Mouse (Mus musculus): ENCODE data around the gene Stard9. TPM values are rescaled to one million over a fixed set of nuclear protein-coding genes. Genes with fewer than 3 reads are reported as not detected.
"Not testable (repeated sequence)": the region's sequence is repeated elsewhere in the genome, so short reads cannot be mapped to it uniquely, and the experiment has no call there.

The Stard9 gene
- polyA plus RNA-seq, 1 experiment from 2014 or later = 5.7 TPM

- ATAC-seq (ENCODE audit: insufficient number of reproducible peaks, insufficient read depth, low FRiP score, low TSS enrichment, low read depth) = no peak
Observed at GRCm38 (mm10) chr2:120656711-120657110, 27.8 kb downstream of the Stard9 start.

DNA sequence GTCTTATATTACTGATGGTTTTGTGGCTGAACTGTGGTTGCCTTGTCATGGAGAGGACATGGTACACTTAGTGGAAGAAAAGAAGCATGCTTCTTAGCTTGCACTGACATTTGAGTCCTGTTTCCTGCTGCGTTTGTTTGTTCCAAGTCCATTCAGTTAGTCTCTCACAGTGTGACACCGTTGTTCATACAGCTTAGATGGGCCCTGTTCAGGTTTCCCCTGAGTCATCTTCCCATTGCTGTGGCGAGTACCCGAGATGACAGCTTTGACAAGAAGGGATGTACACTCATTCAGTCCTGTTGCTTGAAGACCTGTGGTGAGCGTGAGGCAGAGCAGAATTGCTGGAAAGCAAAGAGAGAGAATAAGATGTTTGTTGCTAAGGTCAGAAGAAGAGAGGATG lies 29.6 kb downstream of the Stard9 start:
- Histone ChIP-seq H3K27ac (no peak overlapping the region), H3K4me2 (no peak overlapping the region), H3K36me3 (no peaks in the 10 kb centered on the region), H3K27me3 (no peaks in the 10 kb centered on the region), H3K4me1 (replicated peaks) (no peaks in the 10 kb centered on the region), H3K9ac (replicated peaks) (no peak overlapping the region), H3K4me3 (replicated peaks) (no peak overlapping the region), H3K9me3 (no peaks in the 10 kb centered on the region)
- WGBS = 77% methylated on average over 5 of the region's 5 CpGs
- no peak for ATAC-seq (ENCODE audit: insufficient number of reproducible peaks, insufficient read depth, low FRiP score, low TSS enrichment, low read depth)

More at GRCm38 (mm10) chr2:120656711-120657110, 27.8 kb downstream of the Stard9 start:
- no peaks in the 10 kb centered on the region for H3K36me3 ChIP-seq
- H3K27me3 ChIP-seq = no peaks in the 10 kb centered on the region
- H3K4me1 ChIP-seq (replicated peaks) = no peaks in the 10 kb centered on the region
- H3K4me2 ChIP-seq = no peak overlapping the region
- H3K9ac ChIP-seq (replicated peaks) = no peak overlapping the region
- H3K9me3 ChIP-seq = no peaks in the 10 kb centered on the region
- 97% methylated on average over 2 of the region's 2 CpGs for WGBS
- no peak overlapping the region for H3K27ac ChIP-seq
- no peak overlapping the region for H3K4me3 ChIP-seq (replicated peaks)

- no peaks in the 10 kb centered on the region for H3K9me3 ChIP-seq
- H3K4me2 ChIP-seq = no peak overlapping the region
- H3K9ac ChIP-seq (replicated peaks) = no peak overlapping the region
- ATAC-seq (ENCODE audit: insufficient number of reproducible peaks, insufficient read depth, low FRiP score, low TSS enrichment, low read depth) = no peak
- no peaks in the 10 kb centered on the region for H3K36me3 ChIP-seq
- no peak overlapping the region for H3K4me3 ChIP-seq (replicated peaks)
- no peaks in the 10 kb centered on the region for H3K27me3 ChIP-seq
- H3K27ac ChIP-seq = no peak overlapping the region
- H3K4me1 ChIP-seq (replicated peaks) = no peaks in the 10 kb centered on the region
Observed at GRCm38 (mm10) chr2:120659318-120659717, 30.4 kb downstream of the Stard9 start.

GRCm38 (mm10) chr2:120660486-120661078 lies 31.7 kb downstream of the Stard9 start:
- Histone ChIP-seq H3K4me2 (no peak overlapping the region), H3K9ac (replicated peaks) (no peak overlapping the region), H3K36me3 (no peaks in the 10 kb centered on the region), H3K27ac (no peak overlapping the region), H3K4me1 (replicated peaks) (no peaks in the 10 kb centered on the region), H3K27me3 (no peaks in the 10 kb centered on the region), H3K4me3 (replicated peaks) (no peak overlapping the region), H3K9me3 (no peaks in the 10 kb centered on the region)
- 90% methylated on average over 5 of the region's 5 CpGs for WGBS
- no peak for ATAC-seq (ENCODE audit: insufficient number of reproducible peaks, insufficient read depth, low FRiP score, low TSS enrichment, low read depth)

- Histone ChIP-seq H3K4me2 (no peak overlapping the region), H3K36me3 (no peaks in the 10 kb centered on the region), H3K4me3 (replicated peaks) (no peak overlapping the region), H3K4me1 (replicated peaks) (no peaks in the 10 kb centered on the region), H3K27ac (no peak overlapping the region), H3K27me3 (no peaks in the 10 kb centered on the region), H3K9me3 (no peaks in the 10 kb centered on the region), H3K9ac (replicated peaks) (no peak overlapping the region)
- ATAC-seq (ENCODE audit: insufficient number of reproducible peaks, insufficient read depth, low FRiP score, low TSS enrichment, low read depth) = no peak
Observed at GRCm38 (mm10) chr2:120662766-120663165, 33.8 kb downstream of the Stard9 start.

GRCm38 (mm10) chr2:120663491-120664154 lies 34.7 kb downstream of the Stard9 start:
- no peak overlapping the region for H3K9ac ChIP-seq (replicated peaks)
- 65% methylated on average over 3 of the region's 3 CpGs for WGBS
- H3K36me3 ChIP-seq = no peaks in the 10 kb centered on the region
- H3K9me3 ChIP-seq = no peaks in the 10 kb centered on the region
- H3K27ac ChIP-seq = no peak overlapping the region
- H3K4me3 ChIP-seq (replicated peaks) = no peak overlapping the region
- no peak overlapping the region for H3K4me2 ChIP-seq
- no peak for ATAC-seq (ENCODE audit: insufficient number of reproducible peaks, insufficient read depth, low FRiP score, low TSS enrichment, low read depth)
- H3K27me3 ChIP-seq = no peaks in the 10 kb centered on the region
- no peaks in the 10 kb centered on the region for H3K4me1 ChIP-seq (replicated peaks)

DNA sequence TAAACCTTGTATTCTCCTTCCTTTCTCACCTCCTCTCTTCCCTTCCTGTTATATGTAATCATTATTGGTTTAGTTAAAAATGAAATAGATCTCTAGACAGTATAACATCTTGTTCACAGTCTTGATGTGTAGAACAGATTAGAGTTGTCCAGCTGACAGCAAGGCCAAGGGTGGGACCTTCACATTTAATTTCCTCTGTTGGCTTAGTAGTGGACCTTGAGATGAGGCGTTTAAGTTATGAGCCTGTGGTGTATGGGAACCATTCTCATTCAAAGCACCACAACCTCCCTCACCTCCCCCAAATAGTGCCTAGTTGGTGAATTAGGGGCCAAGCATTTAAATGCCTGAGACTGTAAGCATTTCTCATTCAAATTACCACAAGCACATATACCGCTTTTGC lies 38.5 kb downstream of the Stard9 start:
- no peak for ATAC-seq (ENCODE audit: insufficient number of reproducible peaks, insufficient read depth, low FRiP score, low TSS enrichment, low read depth)
- no peak overlapping the region for H3K4me3 ChIP-seq (replicated peaks)
- no peak overlapping the region for H3K9ac ChIP-seq (replicated peaks)
- H3K4me1 ChIP-seq (replicated peaks) = no peaks in the 10 kb centered on the region
- WGBS = 92% methylated on average over 2 of the region's 2 CpGs
- no peaks in the 10 kb centered on the region for H3K27me3 ChIP-seq
- H3K27ac ChIP-seq = no peak overlapping the region
- H3K9me3 ChIP-seq = no peaks in the 10 kb centered on the region
- no peaks in the 10 kb centered on the region for H3K36me3 ChIP-seq
- H3K4me2 ChIP-seq = no peak overlapping the region

- ATAC-seq (ENCODE audit: insufficient number of reproducible peaks, insufficient read depth, low FRiP score, low TSS enrichment, low read depth) = no peak
- no peak overlapping the region for H3K9ac ChIP-seq (replicated peaks)
- no peak overlapping the region for H3K4me3 ChIP-seq (replicated peaks)
- H3K4me1 ChIP-seq (replicated peaks) = no peaks in the 10 kb centered on the region
- H3K27me3 ChIP-seq = no peaks in the 10 kb centered on the region
- H3K36me3 ChIP-seq = no peaks in the 10 kb centered on the region
- no peak overlapping the region for H3K27ac ChIP-seq
- 77% methylated on average over 2 of the region's 2 CpGs for WGBS
- H3K9me3 ChIP-seq = no peaks in the 10 kb centered on the region
- H3K4me2 ChIP-seq = no peak overlapping the region
Observed at GRCm38 (mm10) chr2:120670253-120670652, 41.3 kb downstream of the Stard9 start.

GRCm38 (mm10) chr2:120681151-120681550 lies 52.2 kb downstream of the Stard9 start:
- H3K9me3 ChIP-seq; ATAC-seq (ENCODE audit: insufficient number of reproducible peaks, insufficient read depth, low FRiP score, low TSS enrichment, low read depth); H3K9ac ChIP-seq (replicated peaks); H3K27me3 ChIP-seq; H3K4me1 ChIP-seq (replicated peaks); H3K27ac ChIP-seq; H3K4me2 ChIP-seq; H3K4me3 ChIP-seq (replicated peaks): not testable (repeated sequence)
- 84% methylated on average over 7 of the region's 7 CpGs for WGBS
- peaks cover 12% of the 10 kb centered on the region for H3K36me3 ChIP-seq

GRCm38 (mm10) chr2:120697767-120698166 lies 68.8 kb downstream of the Stard9 start:
- no peak overlapping the region for H3K4me3 ChIP-seq (replicated peaks)
- H3K9ac ChIP-seq (replicated peaks) = no peak overlapping the region
- 86% methylated on average over 5 of the region's 5 CpGs for WGBS
- ATAC-seq (ENCODE audit: insufficient number of reproducible peaks, insufficient read depth, low FRiP score, low TSS enrichment, low read depth) = no peak
- H3K36me3 ChIP-seq = peaks cover 50% of the 10 kb centered on the region
- no peaks in the 10 kb centered on the region for H3K27me3 ChIP-seq
- H3K9me3 ChIP-seq = no peaks in the 10 kb centered on the region
- H3K4me2 ChIP-seq = no peak overlapping the region
- H3K4me1 ChIP-seq (replicated peaks) = no peaks in the 10 kb centered on the region
- no peak overlapping the region for H3K27ac ChIP-seq

GRCm38 (mm10) chr2:120700379-120700885 lies 71.5 kb downstream of the Stard9 start:
- 90% methylated on average over 3 of the region's 3 CpGs for WGBS
- ATAC-seq (ENCODE audit: insufficient number of reproducible peaks, insufficient read depth, low FRiP score, low TSS enrichment, low read depth) = no peak
- Histone ChIP-seq H3K9me3 (no peaks in the 10 kb centered on the region), H3K27ac (no peak overlapping the region), H3K4me3 (replicated peaks) (no peak overlapping the region), H3K27me3 (no peaks in the 10 kb centered on the region), H3K9ac (replicated peaks) (no peak overlapping the region), H3K4me2 (no peak overlapping the region), H3K4me1 (replicated peaks) (no peaks in the 10 kb centered on the region), H3K36me3 (peaks cover 36% of the 10 kb centered on the region)

DNA sequence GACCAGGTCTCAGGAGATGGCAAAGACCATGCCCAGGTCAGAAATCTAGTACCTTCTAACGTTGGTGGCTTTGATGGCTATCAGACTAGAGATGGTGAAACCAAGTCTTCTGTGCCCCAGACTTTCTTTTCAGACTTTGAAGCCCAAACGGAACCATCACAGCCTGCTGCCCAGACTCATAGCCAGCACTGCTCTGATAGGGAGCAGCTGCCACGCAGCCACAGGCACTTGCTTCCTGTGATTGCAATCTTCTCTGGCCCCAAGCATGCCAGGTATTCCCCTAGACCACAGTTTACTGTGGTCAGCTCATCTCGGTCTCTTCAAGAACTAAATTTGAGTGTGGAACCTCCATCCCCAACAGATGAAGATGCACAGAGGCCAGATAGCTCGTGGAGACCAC lies 73.8 kb downstream of the Stard9 start:
- 77% methylated on average over 5 of the region's 5 CpGs for WGBS
- no peak overlapping the region for H3K4me3 ChIP-seq (replicated peaks)
- H3K4me1 ChIP-seq (replicated peaks) = no peaks in the 10 kb centered on the region
- H3K9me3 ChIP-seq = no peaks in the 10 kb centered on the region
- H3K9ac ChIP-seq (replicated peaks) = no peak overlapping the region
- ATAC-seq (ENCODE audit: insufficient number of reproducible peaks, insufficient read depth, low FRiP score, low TSS enrichment, low read depth) = no peak
- no peak overlapping the region for H3K4me2 ChIP-seq
- peaks cover 19% of the 10 kb centered on the region for H3K36me3 ChIP-seq
- no peaks in the 10 kb centered on the region for H3K27me3 ChIP-seq
- no peak overlapping the region for H3K27ac ChIP-seq
